Mouse (Mus musculus): ENCODE data around the gene Defb45. TPM values are rescaled to one million over a fixed set of nuclear protein-coding genes. Genes with fewer than 3 reads are reported as not detected.

The Defb45 gene
- polyA plus RNA-seq, 1 experiment from 2014 or later, result not detected

- H3K9me3 ChIP-seq, result no peaks in the 10 kb centered on the region
- peak overlapping the region; percentile 35; the same call in 1 of the 2 replicates for H3K4me3 ChIP-seq
- no peaks in the 10 kb centered on the region for H3K36me3 ChIP-seq (replicated peaks)
- 15% methylated on average over 16 of the region's 16 CpGs for WGBS
- H3K27me3 ChIP-seq (replicated peaks; ENCODE audit: low read depth, poor library complexity, severe bottlenecking), result no peaks in the 10 kb centered on the region; the same call in 1 of the 2 replicates
- peaks cover 6% of the 10 kb centered on the region; the same call in 1 of the 2 replicates for H3K4me1 ChIP-seq
- DNase-seq (ENCODE audit: low spot score), result peak; percentile 77
- no peak overlapping the region for H3K27ac ChIP-seq (replicated peaks)
Observed at GRCm38 (mm10) chr2:152553774-152554423, 45.3 kb downstream of the Defb45 start.

DNA sequence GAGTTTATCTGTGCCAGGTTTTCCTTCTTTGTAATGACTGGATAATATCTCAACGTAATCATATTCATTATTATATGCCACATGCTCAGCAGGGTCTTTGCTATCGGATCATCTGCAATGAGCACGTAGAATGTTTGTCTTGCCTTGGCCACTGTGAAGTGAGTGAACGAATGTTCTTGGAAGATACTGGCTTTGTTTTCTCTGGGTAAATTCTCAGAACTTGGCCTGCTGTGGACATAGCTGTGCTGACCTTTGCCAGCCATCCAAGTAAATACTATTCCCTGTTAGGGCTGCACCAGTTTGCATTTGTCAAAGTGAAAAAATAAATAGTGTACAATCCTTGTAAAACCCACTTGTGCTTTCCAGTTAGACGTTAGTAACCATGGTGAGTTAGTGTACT lies 51.1 kb downstream of the Defb45 start:
- no peak overlapping the region for H3K4me3 ChIP-seq
- DNase-seq (ENCODE audit: low spot score), result no peak
- WGBS, result 79% methylated on average over 5 of the region's 5 CpGs
- no peaks in the 10 kb centered on the region for H3K9me3 ChIP-seq
- no peaks in the 10 kb centered on the region; the same call in 1 of the 2 replicates for H3K27me3 ChIP-seq (replicated peaks; ENCODE audit: low read depth, poor library complexity, severe bottlenecking)
- no peaks in the 10 kb centered on the region for H3K36me3 ChIP-seq (replicated peaks)
- no peak overlapping the region for H3K27ac ChIP-seq (replicated peaks)
- 0 out of 2 replicates have a peak, but pooled peaks cover 2% of the 10 kb centered on the region for H3K4me1 ChIP-seq

DNA sequence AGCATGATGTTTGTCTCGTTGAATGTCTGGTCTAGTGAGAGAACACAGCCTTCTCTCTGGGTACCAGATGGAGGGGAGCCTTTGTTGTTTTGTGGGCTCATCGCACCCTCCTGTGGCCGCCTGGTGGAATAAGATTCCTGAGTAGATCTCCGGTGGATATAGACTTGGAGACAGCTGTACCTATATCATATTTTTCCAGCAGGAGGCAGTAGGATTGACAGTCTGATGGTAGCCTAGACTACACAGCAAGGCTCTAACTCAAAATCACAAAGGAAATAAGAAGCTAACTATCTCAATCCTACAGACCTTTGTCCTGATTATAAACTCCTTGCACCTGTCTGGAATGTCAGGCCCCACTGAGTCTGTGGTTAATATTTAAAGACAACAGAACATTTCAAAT lies 54.5 kb downstream of the Defb45 start:
- H3K27me3 ChIP-seq (replicated peaks; ENCODE audit: low read depth, poor library complexity, severe bottlenecking), result no peaks in the 10 kb centered on the region; the same call in 1 of the 2 replicates
- H3K36me3 ChIP-seq (replicated peaks), result no peaks in the 10 kb centered on the region
- H3K4me3 ChIP-seq, result no peak overlapping the region
- 0 out of 2 replicates have a peak, but pooled peaks cover 2% of the 10 kb centered on the region for H3K4me1 ChIP-seq
- 0 out of 2 replicates have a peak, but pooled peaks cover 2% of the 10 kb centered on the region for H3K9me3 ChIP-seq
- peak; percentile 62 for DNase-seq (ENCODE audit: low spot score)
- 24% methylated on average over 4 of the region's 4 CpGs for WGBS
- no peak overlapping the region for H3K27ac ChIP-seq (replicated peaks)

GRCm38 (mm10) chr2:152543478-152543877 lies 55.7 kb downstream of the Defb45 start:
- no peak for DNase-seq (ENCODE audit: low spot score)
- 0 out of 2 replicates have a peak, but pooled peaks cover under 1% of the 10 kb centered on the region for H3K4me1 ChIP-seq
- H3K36me3 ChIP-seq (replicated peaks), result no peaks in the 10 kb centered on the region
- 70% methylated on average over 4 of the region's 4 CpGs for WGBS
- no peaks in the 10 kb centered on the region for H3K27me3 ChIP-seq (replicated peaks; ENCODE audit: low read depth, poor library complexity, severe bottlenecking)
- no peak overlapping the region for H3K4me3 ChIP-seq
- 0 out of 2 replicates have a peak, but pooled peaks cover 2% of the 10 kb centered on the region for H3K9me3 ChIP-seq
- H3K27ac ChIP-seq (replicated peaks), result no peak overlapping the region

Other genes with a start within 250 kb of the Defb45 start
- 0.87 and 2.5 TPM in 2 replicates for gene Nrsn2, start 222.8 kb downstream of the Defb45 start, polyA plus RNA-seq (2016; fragmentation: Nextera tagmentation; extraction: Ambion mirVana)
- 10.6 and 11.5 TPM in 2 replicates for gene Sox12, start 201.3 kb downstream of the Defb45 start, polyA plus RNA-seq (2016; fragmentation: Nextera tagmentation; extraction: Ambion mirVana)
- gene Zcchc3, start 184.4 kb downstream of the Defb45 start, polyA plus RNA-seq (2016; fragmentation: Nextera tagmentation; extraction: Ambion mirVana), result 53.4 and 58.3 TPM in 2 replicates
- 0.43 and 0.71 TPM in 2 replicates for gene 6820408C15Rik, start 183.8 kb downstream of the Defb45 start, polyA plus RNA-seq (2016; fragmentation: Nextera tagmentation; extraction: Ambion mirVana)
- not detected in 2 replicates for gene Defb23, start 134.8 kb downstream of the Defb45 start, polyA plus RNA-seq (2016; fragmentation: Nextera tagmentation; extraction: Ambion mirVana)
- not detected in 2 replicates for gene Defb20, start 122.3 kb downstream of the Defb45 start, polyA plus RNA-seq (2016; fragmentation: Nextera tagmentation; extraction: Ambion mirVana)
- not detected in 2 replicates for gene Defb22, start 109.3 kb downstream of the Defb45 start, polyA plus RNA-seq (2016; fragmentation: Nextera tagmentation; extraction: Ambion mirVana)
- not detected in 2 replicates for gene Defb26, start 87.7 kb downstream of the Defb45 start, polyA plus RNA-seq (2016; fragmentation: Nextera tagmentation; extraction: Ambion mirVana)
- gene Defb28, start 81.1 kb downstream of the Defb45 start, polyA plus RNA-seq (2016; fragmentation: Nextera tagmentation; extraction: Ambion mirVana), result not detected in 2 replicates
- gene Defb29, start 59.3 kb downstream of the Defb45 start, polyA plus RNA-seq (2016; fragmentation: Nextera tagmentation; extraction: Ambion mirVana), result not detected in 2 replicates
- gene Gm17416, start 30.1 kb downstream of the Defb45 start, polyA plus RNA-seq (2016; fragmentation: Nextera tagmentation; extraction: Ambion mirVana), result not detected in 2 replicates
- gene Defb21, start 26.7 kb downstream of the Defb45 start, polyA plus RNA-seq (2016; fragmentation: Nextera tagmentation; extraction: Ambion mirVana), result not detected in 2 replicates
- not detected in 2 replicates for gene Defb19, start 19.1 kb downstream of the Defb45 start, polyA plus RNA-seq (2016; fragmentation: Nextera tagmentation; extraction: Ambion mirVana)
- not detected in 2 replicates for gene Defb36, start 4.9 kb upstream of the Defb45 start, polyA plus RNA-seq (2016; fragmentation: Nextera tagmentation; extraction: Ambion mirVana)
- gene Defb25, start 23.7 kb upstream of the Defb45 start, polyA plus RNA-seq (2016; fragmentation: Nextera tagmentation; extraction: Ambion mirVana), result 0.70 TPM in 1 of 2 replicates, not detected in the other
- 0.40 and 0.60 TPM in 2 replicates for gene Rem1, start 27.6 kb upstream of the Defb45 start, polyA plus RNA-seq (2016; fragmentation: Nextera tagmentation; extraction: Ambion mirVana)
- gene H13, start 70.1 kb upstream of the Defb45 start, polyA plus RNA-seq (2016; fragmentation: Nextera tagmentation; extraction: Ambion mirVana), result 102 and 110 TPM in 2 replicates
- gene Mcts2, start 87.6 kb upstream of the Defb45 start, polyA plus RNA-seq (2016; fragmentation: Nextera tagmentation; extraction: Ambion mirVana), result 37.6 and 40.2 TPM in 2 replicates
- 161 and 182 TPM in 2 replicates for gene Id1, start 136.9 kb upstream of the Defb45 start, polyA plus RNA-seq (2016; fragmentation: Nextera tagmentation; extraction: Ambion mirVana)
- 9.9 and 10.1 TPM in 2 replicates for gene Cox4i2, start 154.8 kb upstream of the Defb45 start, polyA plus RNA-seq (2016; fragmentation: Nextera tagmentation; extraction: Ambion mirVana)
- gene Bcl2l1, start 232.3 kb upstream of the Defb45 start, polyA plus RNA-seq (2016; fragmentation: Nextera tagmentation; extraction: Ambion mirVana), result 102 and 106 TPM in 2 replicates
- gene Tpx2, start 248.6 kb upstream of the Defb45 start, polyA plus RNA-seq (2016; fragmentation: Nextera tagmentation; extraction: Ambion mirVana), result 144 and 151 TPM in 2 replicates

Data from embryonic facial prominence, embryonic 10.5 days (tissue).